Mouse (Mus musculus): ENCODE measurements at regions not wholly inside any gene's neighbourhood (a gene's known extent, or its start where the extent isn't known, plus 50 kb on each side); places are given as distances from the start of the nearest gene placed in this dataset.

- DNase-seq: no peak
These were observed 135.3 kb downstream of the Cd83 start for GRCm38 (mm10) chr13:43919781-43920420.

GRCm38 (mm10) chr13:43930081-43930981, 145.8 kb downstream of the Cd83 start:
- no peak for DNase-seq

GRCm38 (mm10) chr13:43932946-43933345, 148.4 kb downstream of the Cd83 start:
- DNase-seq: no peak

GRCm38 (mm10) chr13:43935284-43935683, 150.7 kb downstream of the Cd83 start:
- no peak for DNase-seq

- DNase-seq: no peak
These were observed 151.9 kb downstream of the Cd83 start for GRCm38 (mm10) chr13:43936504-43936903.

GRCm38 (mm10) chr13:43938611-43939010, 154.0 kb downstream of the Cd83 start:
- no peak for DNase-seq

- DNase-seq: no peak
These were observed 154.8 kb downstream of the Cd83 start for GRCm38 (mm10) chr13:43939375-43939774.

- no peak for DNase-seq
These were observed 157.2 kb downstream of the Cd83 start for GRCm38 (mm10) chr13:43941731-43942130.

GRCm38 (mm10) chr13:43948606-43949005, 164.0 kb downstream of the Cd83 start:
- no peak for DNase-seq

GRCm38 (mm10) chr13:43949740-43950643, 165.4 kb downstream of the Cd83 start:
- DNase-seq: no peak

- no peak for DNase-seq
These were observed 167.9 kb downstream of the Cd83 start for GRCm38 (mm10) chr13:43952491-43952890.

GRCm38 (mm10) chr13:43952972-43953592, 168.5 kb downstream of the Cd83 start:
- no peak for DNase-seq

- DNase-seq: no peak
These were observed 170.3 kb downstream of the Cd83 start for GRCm38 (mm10) chr13:43954714-43955393.

GRCm38 (mm10) chr13:43957046-43957445, 172.5 kb downstream of the Cd83 start:
- no peak for DNase-seq

GRCm38 (mm10) chr13:43959121-43959572, 174.6 kb downstream of the Cd83 start:
- DNase-seq: no peak

GRCm38 (mm10) chr13:43961047-43961690, 176.6 kb downstream of the Cd83 start:
- no peak for DNase-seq

- DNase-seq: no peak
These were observed 177.4 kb downstream of the Cd83 start for GRCm38 (mm10) chr13:43961987-43962386.

- DNase-seq: no peak
These were observed 178.7 kb downstream of the Cd83 start for GRCm38 (mm10) chr13:43963321-43963720.

- no peak for DNase-seq
These were observed 180.8 kb downstream of the Cd83 start for GRCm38 (mm10) chr13:43965256-43965905.

GRCm38 (mm10) chr13:43967516-43967915, 182.9 kb downstream of the Cd83 start:
- DNase-seq: peak; percentile 21 to 50

GRCm38 (mm10) chr13:43972906-43973305, 188.3 kb downstream of the Cd83 start:
- DNase-seq: no peak
